Mouse (Mus musculus): ENCODE results near the gene Olfr846.

Gene Olfr846

DNA sequence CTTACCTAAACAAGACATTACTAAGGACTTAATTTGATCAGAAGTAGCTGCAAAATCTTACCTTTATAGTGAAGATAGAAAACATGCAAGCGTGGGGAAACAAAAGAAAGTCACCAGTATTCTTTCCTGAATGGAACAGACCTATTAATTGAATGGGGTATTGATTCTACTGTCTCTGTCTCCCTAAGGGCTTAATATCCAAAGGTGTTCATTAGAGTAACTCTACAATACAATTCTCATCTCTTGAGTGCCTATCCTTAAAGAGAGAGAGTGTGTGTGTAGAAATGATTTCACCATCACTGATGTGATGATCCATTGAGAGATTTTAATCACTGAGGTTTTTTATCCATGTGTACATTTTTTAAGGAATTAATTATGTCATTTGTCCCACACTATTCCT lies at the start of gene Olfr846:
TSS of gene Olfr846 (minus strand) at position 101 of the 400 bp plus-strand sequence.
- in situ Hi-C loops (cut with MboI; ENCODE audit: low pct_unique_long_range_greater_than_20kb in 1 of 2, low sequenced_read_pairs in 2 of 2, unreplicated experiment in 1 of 2), result no loop called here

GRCm38 (mm10) chr9:19378569-19378968 lies 14.8 kb upstream of the Olfr846 start, which contains the start of gene Olfr847:
Olfr847 (minus strand) TSS chr9:19378669.
- in situ Hi-C loops (cut with MboI; ENCODE audit: low pct_unique_long_range_greater_than_20kb in 1 of 2, low sequenced_read_pairs in 2 of 2, unreplicated experiment in 1 of 2), result no loop called here

- in situ Hi-C loops (cut with MboI; ENCODE audit: low pct_unique_long_range_greater_than_20kb in 1 of 2, low sequenced_read_pairs in 2 of 2, unreplicated experiment in 1 of 2), result no loop called here
Observed at GRCm38 (mm10) chr9:19336157-19336556, 27.6 kb downstream of the Olfr846 start, which contains the start of gene Olfr845. Olfr845 (plus strand) TSS chr9:19336457.

DNA sequence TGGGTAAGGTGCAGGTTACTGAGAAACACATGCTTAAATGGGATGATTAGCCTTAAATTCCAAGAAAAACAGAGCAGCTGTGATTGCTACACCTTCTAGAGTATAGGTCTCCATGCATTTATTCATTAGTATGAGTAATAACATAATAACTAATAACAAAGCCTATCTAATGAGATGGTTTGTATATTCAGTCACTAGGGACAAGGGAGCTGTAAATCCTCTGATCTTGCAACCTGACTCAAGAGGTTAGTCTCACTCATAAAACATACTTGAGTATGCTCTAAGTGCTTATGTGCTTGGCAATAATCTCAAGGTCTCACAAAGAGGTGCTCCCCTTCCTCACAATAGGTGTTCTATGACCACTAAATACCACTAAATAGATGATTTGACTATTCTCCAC lies 47.8 kb downstream of the Olfr846 start, which contains the start of gene Olfr844:
TSS of gene Olfr844 (plus strand) at position 301 of the 400 bp plus-strand sequence.
- in situ Hi-C loops (cut with MboI; ENCODE audit: low pct_unique_long_range_greater_than_20kb in 1 of 2, low sequenced_read_pairs in 2 of 2, unreplicated experiment in 1 of 2), result no loop called here

All from mouse embryonic stem cell (cell line).